Mouse (Mus musculus) subcutaneous adipose tissue, adult 2 months (tissue): Measurements from ENCODE around the gene AC141477.1. TPM values are rescaled to one million over a fixed set of nuclear protein-coding genes. Genes with fewer than 3 reads are reported as not detected.

Source experiments
- polyA plus RNA-seq: library from polyadenylated mRNA; depleted of rRNA; stranded (reverse); fragments of >200 nt; gene quantifications from 2 replicates; pipeline ENCODE4 v1.2.3, GENCODE M21; 2012; ENCODE audit warnings: low replicate concordance; rRNA removed

The AC141477.1 gene
- polyA plus RNA-seq = not detected in 2 replicates

DNA sequence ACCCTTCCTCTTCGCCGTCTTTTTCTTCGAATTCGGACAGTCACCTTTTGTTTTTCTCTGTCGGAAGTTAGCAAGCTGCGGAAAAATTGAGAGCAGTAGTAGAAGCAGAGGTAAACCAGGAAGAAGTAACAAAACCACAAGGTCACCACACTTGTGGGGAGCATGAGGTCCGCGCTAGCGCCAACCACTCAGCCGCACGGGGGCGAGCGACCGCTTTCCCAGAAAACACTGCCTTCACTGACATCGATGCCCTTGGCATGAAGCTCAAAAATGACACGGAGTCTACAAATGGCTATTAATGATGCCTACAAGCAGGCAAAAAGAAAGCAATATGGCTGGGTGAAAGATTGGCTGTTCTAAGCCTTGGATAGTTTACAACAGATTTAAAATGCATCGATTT is at the start of gene AC141477.1:
AC141477.1 (minus strand) TSS at position 164 of the 400 bp plus-strand sequence.

DNA sequence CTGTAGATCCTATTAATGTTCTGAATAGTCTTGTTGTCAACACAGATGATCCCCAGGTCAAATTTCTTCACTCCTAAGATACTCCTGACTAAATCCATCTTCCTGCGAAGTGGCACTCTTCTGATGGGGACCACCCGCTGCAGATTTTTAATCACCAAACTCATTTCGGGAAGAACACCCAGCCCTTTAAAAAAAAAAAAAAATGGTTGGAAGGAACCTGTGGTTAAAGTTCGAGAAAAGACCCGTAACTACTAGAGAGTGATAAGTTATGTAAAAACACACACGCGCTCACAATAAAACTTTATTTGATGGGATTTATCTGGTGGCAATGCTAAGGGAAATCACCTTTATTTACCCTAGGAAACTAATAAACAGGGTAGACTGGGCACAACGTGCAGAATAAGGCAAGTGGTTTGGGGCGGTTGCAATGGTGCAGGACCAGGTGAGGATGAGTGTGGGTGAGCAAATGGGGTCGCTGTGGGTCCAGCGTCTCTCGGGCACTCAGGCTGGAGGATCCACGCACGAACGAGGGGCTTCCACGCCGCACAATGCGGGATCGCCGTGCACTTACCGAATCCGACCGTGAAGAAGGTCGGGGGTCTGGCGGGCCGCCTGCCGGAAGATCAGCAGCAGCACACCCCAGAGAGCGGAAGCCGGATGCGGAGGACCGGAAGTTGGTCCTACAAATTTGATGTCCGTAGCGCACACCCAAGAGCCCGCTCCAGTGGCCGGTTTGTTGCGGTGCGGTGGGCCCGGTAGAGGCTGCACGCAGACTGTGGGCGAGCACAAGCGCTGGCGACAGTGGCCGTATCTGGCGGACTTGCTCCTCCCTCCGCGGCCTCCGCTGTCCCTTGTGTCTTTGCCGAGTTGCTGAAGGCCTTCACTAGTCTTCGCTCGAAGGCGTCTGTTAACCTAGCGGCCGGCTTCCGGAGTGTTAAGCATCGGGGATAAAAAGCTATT is 28.2 kb upstream of the AC141477.1 start, which contains the start of the genes Mcm3ap and Ybey:
Mcm3ap (plus strand) TSS at position 725 of the 960 bp plus-strand sequence.
Ybey (minus strand) TSS at position 912 of the 960 bp plus-strand sequence.

DNA sequence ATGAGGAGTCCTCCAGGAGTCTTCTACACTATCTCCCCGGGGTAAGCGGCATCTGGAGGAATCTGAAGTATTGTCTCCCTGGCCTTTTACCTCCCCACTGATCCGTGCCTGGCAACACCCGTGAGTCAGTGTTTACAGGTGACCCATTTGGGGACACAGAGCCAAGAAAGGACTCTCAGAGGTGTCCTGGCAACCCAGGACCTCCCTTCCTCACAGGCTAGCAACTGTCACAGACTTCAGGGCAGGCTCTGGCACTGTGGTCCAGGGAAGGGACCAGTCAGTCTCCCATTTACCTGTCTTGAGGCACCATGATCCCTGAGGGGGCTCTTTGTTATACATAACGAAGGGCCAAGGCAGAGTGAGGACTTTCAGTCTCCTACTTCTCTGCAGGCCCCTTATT is 8.6 kb upstream of the AC141477.1 start, which contains the start of gene 2610028H24Rik:
2610028H24Rik (plus strand) TSS at position 231 of the 400 bp plus-strand sequence.

GRCm38 (mm10) chr10:76442178-76443088 is 2.2 kb upstream of the AC141477.1 start, which contains the start of gene Pcnt:
Gene Pcnt, minus strand, starts transcription at chr10:76442786.

Other genes starting within 250 kb of the AC141477.1 start
- 39.5 and 46.3 TPM in 2 replicates for gene Prmt2, start 202.6 kb downstream of the AC141477.1 start, polyA plus RNA-seq
- gene S100b, start 186.6 kb downstream of the AC141477.1 start, polyA plus RNA-seq = 2.2 and 21.1 TPM in 2 replicates
- gene Dip2a, start 95.2 kb downstream of the AC141477.1 start, polyA plus RNA-seq = 20.5 and 30.7 TPM in 2 replicates
- 12.7 and 19.0 TPM in 2 replicates for gene Pcnt, start 2.3 kb upstream of the AC141477.1 start, polyA plus RNA-seq
- not detected in 2 replicates for gene 2610028H24Rik, start 8.6 kb upstream of the AC141477.1 start, polyA plus RNA-seq
- gene Mcm3ap, start 28.5 kb upstream of the AC141477.1 start, polyA plus RNA-seq = 21.5 and 32.8 TPM in 2 replicates
- gene Ybey, start 28.7 kb upstream of the AC141477.1 start, polyA plus RNA-seq = 2.2 and 3.1 TPM in 2 replicates
- gene Lss, start 91.1 kb upstream of the AC141477.1 start, polyA plus RNA-seq = 36.3 and 48.7 TPM in 2 replicates
- gene Spatc1l, start 121.8 kb upstream of the AC141477.1 start, polyA plus RNA-seq = not detected in 2 replicates
- gene Ftcd, start 135.2 kb upstream of the AC141477.1 start, polyA plus RNA-seq = not detected in 2 replicates
- gene Col6a2, start 183.2 kb upstream of the AC141477.1 start, polyA plus RNA-seq = 666 and 1,524 TPM in 2 replicates